Mouse (Mus musculus): ENCODE data around the gene Efnb3. TPM values are rescaled to one million over a fixed set of nuclear protein-coding genes. Genes with fewer than 3 reads are reported as not detected.

Gene Efnb3
- polyA plus RNA-seq (2012; ENCODE audit: low replicate concordance) = 0.63 and 0.73 TPM in 2 replicates

DNA sequence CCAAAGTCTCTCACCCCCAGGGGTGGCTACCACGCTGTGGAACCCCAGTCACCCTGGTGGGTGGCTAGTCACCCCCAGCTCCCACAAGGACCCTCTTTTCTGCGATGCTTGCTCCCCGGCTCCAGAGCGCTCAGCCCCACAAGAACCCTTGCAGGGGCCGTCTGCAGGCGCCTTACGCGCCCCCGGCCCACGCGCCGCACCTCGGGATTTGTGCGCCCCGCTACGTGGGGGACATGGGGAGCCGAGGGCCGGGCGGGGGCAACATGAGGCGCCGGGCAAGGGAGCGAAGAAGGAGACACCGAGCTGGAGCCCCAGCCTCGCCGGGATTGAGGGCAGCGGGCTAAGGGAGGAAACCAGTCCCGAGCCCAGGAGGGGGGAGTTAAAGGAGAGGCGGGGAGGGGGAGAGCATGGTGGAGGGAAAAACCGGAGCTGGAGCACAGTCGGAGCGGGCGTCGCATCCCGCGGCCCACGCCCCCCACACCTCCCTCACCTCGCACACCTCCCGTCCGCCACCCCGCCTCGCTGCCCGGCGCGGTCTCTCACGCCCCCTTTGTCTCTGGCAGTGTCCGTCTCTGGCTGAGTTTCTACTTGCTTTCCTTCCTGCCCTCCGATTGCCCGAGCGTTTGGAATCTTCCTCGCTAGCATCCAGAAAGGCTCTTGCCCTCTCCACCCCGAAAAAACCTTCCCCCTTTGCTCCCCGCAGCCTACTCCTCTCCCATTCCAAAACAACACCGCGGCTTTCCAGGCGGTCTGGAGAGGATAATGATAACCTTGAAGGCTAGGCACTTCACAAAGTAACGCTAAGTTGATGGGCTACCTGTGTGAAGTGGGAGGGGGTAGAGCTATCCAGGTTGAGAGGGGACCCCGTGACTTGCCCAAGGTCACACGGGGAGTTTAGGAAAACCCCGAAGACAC is at the start of gene Efnb3:
Efnb3 (minus strand) TSS at position 355 of the 915 bp plus-strand sequence.

DNA sequence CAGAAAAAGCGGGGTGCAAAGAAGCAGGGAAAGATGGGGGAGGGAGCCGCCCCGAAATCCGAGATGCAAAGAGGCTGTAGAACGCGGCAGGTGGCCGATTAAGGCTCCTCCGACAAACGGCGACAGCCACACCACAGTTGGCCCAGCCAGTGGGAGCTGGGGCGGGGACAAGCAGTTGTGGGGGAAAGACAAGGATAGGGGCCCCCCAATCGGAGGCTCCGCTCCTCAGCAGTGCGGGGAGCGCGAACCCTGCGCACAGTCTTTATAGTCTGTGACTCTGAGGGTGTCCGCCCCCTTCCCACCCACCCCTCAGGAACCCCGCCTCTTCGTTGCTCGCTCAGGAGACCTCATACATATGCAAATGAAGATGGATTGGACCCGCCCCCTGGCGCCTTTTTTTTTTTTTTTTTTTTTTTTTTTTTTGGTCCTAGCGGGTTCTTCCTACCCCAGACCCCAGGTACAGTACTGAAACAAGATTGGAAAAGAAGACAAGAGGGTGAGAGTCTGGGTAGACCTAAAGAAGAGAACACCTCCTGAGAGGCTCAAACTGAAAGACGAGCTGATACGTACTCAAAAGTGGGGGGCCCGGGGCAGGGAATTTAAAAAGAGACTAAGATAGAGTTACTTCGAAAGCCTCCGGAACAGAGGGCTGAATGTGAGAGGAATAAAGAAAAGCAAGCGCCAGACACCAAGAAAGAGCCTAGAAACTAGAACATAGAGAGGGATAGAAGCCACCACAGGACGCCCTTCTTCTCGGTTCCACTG is 45.9 kb upstream of the Efnb3 start, which contains the start of gene Atp1b2:
Atp1b2 (minus strand) TSS at position 217 of the 765 bp plus-strand sequence.

DNA sequence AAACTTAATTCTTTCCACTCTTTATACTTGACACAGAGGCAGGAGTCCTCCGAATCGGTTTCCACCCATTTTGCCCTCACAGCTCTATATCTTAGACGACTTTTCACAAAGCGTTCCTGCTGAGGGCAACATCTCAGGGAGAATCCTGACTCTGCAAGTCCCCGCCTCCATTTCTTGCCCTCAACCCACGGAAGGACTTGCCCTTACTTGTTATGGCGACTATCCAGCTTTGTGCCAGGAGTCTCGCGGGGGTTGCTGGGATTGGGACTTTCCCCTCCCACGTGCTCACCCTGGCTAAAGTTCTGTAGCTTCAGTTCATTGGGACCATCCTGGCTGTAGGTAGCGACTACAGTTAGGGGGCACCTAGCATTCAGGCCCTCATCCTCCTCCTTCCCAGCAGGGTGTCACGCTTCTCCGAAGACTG is 20.1 kb upstream of the Efnb3 start, which contains the start of the genes Wrap53 and Trp53:
Wrap53 (minus strand) TSS at position 165 of the 424 bp plus-strand sequence.
Trp53 (plus strand) TSS at position 269 of the 424 bp plus-strand sequence.

DNA sequence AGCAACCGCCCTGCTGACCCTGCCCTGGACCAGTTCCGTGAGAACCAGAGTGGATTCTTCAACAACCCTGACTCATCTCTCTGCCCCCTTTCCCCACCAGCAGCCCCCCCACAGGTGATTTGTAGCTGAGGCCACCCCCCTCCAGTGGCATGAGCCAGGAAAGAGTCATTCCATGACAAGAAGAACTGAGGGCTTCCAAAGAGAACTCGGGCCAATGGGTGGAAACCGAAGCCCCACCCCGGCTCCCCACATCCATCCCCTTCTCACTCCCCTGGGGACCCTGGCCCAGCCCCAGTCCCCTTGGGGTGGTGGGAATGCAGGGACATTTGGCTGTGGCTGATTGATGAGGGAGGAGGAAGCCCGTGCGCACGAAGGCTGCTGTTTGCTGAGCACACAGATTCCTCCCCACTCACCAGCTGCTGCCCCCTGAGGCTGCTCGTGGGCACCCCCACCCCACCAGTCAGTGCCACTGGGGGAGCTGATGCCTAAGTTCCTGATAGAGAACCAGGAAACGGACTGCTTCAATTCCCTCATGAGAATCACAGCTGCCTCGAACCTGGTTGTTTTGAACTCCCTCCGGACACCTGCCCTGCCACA is 10.8 kb downstream of the Efnb3 start, which contains the start of gene Dnah2:
Dnah2 (minus strand) TSS at position 51 of the 597 bp plus-strand sequence.

Other genes starting within 250 kb of the Efnb3 start
- gene Cntrob, start 236.4 kb downstream of the Efnb3 start, polyA plus RNA-seq (2012; ENCODE audit: low replicate concordance) = 16.1 and 37.7 TPM in 2 replicates
- 7.2 and 10.5 TPM in 2 replicates for gene Trappc1, start 236.2 kb downstream of the Efnb3 start, polyA plus RNA-seq (2012; ENCODE audit: low replicate concordance)
- gene Kcnab3, start 233.9 kb downstream of the Efnb3 start, polyA plus RNA-seq (2012; ENCODE audit: low replicate concordance) = 0.74 and 1.8 TPM in 2 replicates
- gene Rnf227, start 219.7 kb downstream of the Efnb3 start, polyA plus RNA-seq (2012; ENCODE audit: low replicate concordance) = 1.8 and 6.5 TPM in 2 replicates
- 412 and 967 TPM in 2 replicates for gene Chd3, start 190.8 kb downstream of the Efnb3 start, polyA plus RNA-seq (2012; ENCODE audit: low replicate concordance)
- gene Naa38, start 164.7 kb downstream of the Efnb3 start, polyA plus RNA-seq (2012; ENCODE audit: low replicate concordance) = 32.7 and 80.7 TPM in 2 replicates
- 2.9 and 9.4 TPM in 2 replicates for gene Cyb5d1, start 164.6 kb downstream of the Efnb3 start, polyA plus RNA-seq (2012; ENCODE audit: low replicate concordance)
- 0.55 and 0.95 TPM in 2 replicates for gene Tmem88, start 162.0 kb downstream of the Efnb3 start, polyA plus RNA-seq (2012; ENCODE audit: low replicate concordance)
- gene Kdm6b, start 146.5 kb downstream of the Efnb3 start, polyA plus RNA-seq (2012; ENCODE audit: low replicate concordance) = 124 and 254 TPM in 2 replicates
- 0.30 and 0.55 TPM in 2 replicates for gene Dnah2, start 11.1 kb downstream of the Efnb3 start, polyA plus RNA-seq (2012; ENCODE audit: low replicate concordance)
- 2.2 and 18.6 TPM in 2 replicates for gene Wrap53, start 20.1 kb upstream of the Efnb3 start, polyA plus RNA-seq (2012; ENCODE audit: low replicate concordance)
- gene Trp53, start 20.2 kb upstream of the Efnb3 start, polyA plus RNA-seq (2012; ENCODE audit: low replicate concordance) = 109 and 132 TPM in 2 replicates
- gene Atp1b2, start 45.7 kb upstream of the Efnb3 start, polyA plus RNA-seq (2012; ENCODE audit: low replicate concordance) = 2.5 and 19.1 TPM in 2 replicates
- gene Shbg, start 57.7 kb upstream of the Efnb3 start, polyA plus RNA-seq (2012; ENCODE audit: low replicate concordance) = not detected in 2 replicates
- not detected in 2 replicates for gene Sat2, start 61.8 kb upstream of the Efnb3 start, polyA plus RNA-seq (2012; ENCODE audit: low replicate concordance)
- 66.7 and 112 TPM in 2 replicates for gene Fxr2, start 72.8 kb upstream of the Efnb3 start, polyA plus RNA-seq (2012; ENCODE audit: low replicate concordance)
- gene Sox15, start 95.1 kb upstream of the Efnb3 start, polyA plus RNA-seq (2012; ENCODE audit: low replicate concordance) = 0.34 and 0.66 TPM in 2 replicates
- 30.6 and 38.5 TPM in 2 replicates for gene Mpdu1, start 102.4 kb upstream of the Efnb3 start, polyA plus RNA-seq (2012; ENCODE audit: low replicate concordance)
- gene Cd68, start 105.9 kb upstream of the Efnb3 start, polyA plus RNA-seq (2012; ENCODE audit: low replicate concordance) = 57.5 and 132 TPM in 2 replicates
- gene Eif4a1, start 112.2 kb upstream of the Efnb3 start, polyA plus RNA-seq (2012; ENCODE audit: low replicate concordance) = 136 and 185 TPM in 2 replicates
- 60.8 and 121 TPM in 2 replicates for gene Senp3, start 121.9 kb upstream of the Efnb3 start, polyA plus RNA-seq (2012; ENCODE audit: low replicate concordance)
- 2.6 and 5.5 TPM in 2 replicates for gene Tnfsf13, start 125.6 kb upstream of the Efnb3 start, polyA plus RNA-seq (2012; ENCODE audit: low replicate concordance)
- 17.2 and 26.3 TPM in 2 replicates for gene Tnfsf12, start 135.6 kb upstream of the Efnb3 start, polyA plus RNA-seq (2012; ENCODE audit: low replicate concordance)
- gene Tnfsfm13, start 135.9 kb upstream of the Efnb3 start, polyA plus RNA-seq (2012; ENCODE audit: low replicate concordance) = 5.4 and 13.6 TPM in 2 replicates
- 127 and 149 TPM in 2 replicates for gene Polr2a, start 198.4 kb upstream of the Efnb3 start, polyA plus RNA-seq (2012; ENCODE audit: low replicate concordance)
- not detected in 2 replicates for gene Slc35g3, start 201.8 kb upstream of the Efnb3 start, polyA plus RNA-seq (2012; ENCODE audit: low replicate concordance)
- gene Zbtb4, start 205.7 kb upstream of the Efnb3 start, polyA plus RNA-seq (2012; ENCODE audit: low replicate concordance) = 133 and 229 TPM in 2 replicates
- gene Chrnb1, start 235.7 kb upstream of the Efnb3 start, polyA plus RNA-seq (2012; ENCODE audit: low replicate concordance) = 2.3 and 2.5 TPM in 2 replicates
- gene Fgf11, start 241.7 kb upstream of the Efnb3 start, polyA plus RNA-seq (2012; ENCODE audit: low replicate concordance) = 0.86 and 1.1 TPM in 2 replicates
- 0.17 and 0.45 TPM in 2 replicates for gene Tmem102, start 245.4 kb upstream of the Efnb3 start, polyA plus RNA-seq (2012; ENCODE audit: low replicate concordance)

Data from hematopoietic multipotent progenitor cell, adult 10-12 weeks (in vitro differentiated cells).